Mouse (Mus musculus): ENCODE measurements around the gene Tmem270.

Tmem270 gene

GRCm38 (mm10) chr5:134929988-134930387 lies 23.5 kb upstream of the Tmem270 start:
- DNase-seq (ENCODE audit: low spot score): no peak

- DNase-seq (ENCODE audit: low spot score): no peak
Measured at GRCm38 (mm10) chr5:134926726-134927125, 20.2 kb upstream of the Tmem270 start.

GRCm38 (mm10) chr5:134923141-134923540 lies 16.6 kb upstream of the Tmem270 start:
- DNase-seq (ENCODE audit: low spot score): no peak

- DNase-seq (ENCODE audit: low spot score): peak; percentile 66
Measured at GRCm38 (mm10) chr5:134921106-134921505, 14.6 kb upstream of the Tmem270 start.

- DNase-seq (ENCODE audit: low spot score): peak; percentile 60
Measured at GRCm38 (mm10) chr5:134920106-134920687, 13.7 kb upstream of the Tmem270 start.

GRCm38 (mm10) chr5:134919097-134919496 lies 12.6 kb upstream of the Tmem270 start:
- DNase-seq (ENCODE audit: low spot score): peak; percentile 72

GRCm38 (mm10) chr5:134918071-134918832 lies 11.7 kb upstream of the Tmem270 start:
- DNase-seq (ENCODE audit: low spot score): peak; percentile 78

- peak; percentile 74 for DNase-seq (ENCODE audit: low spot score)
Measured at GRCm38 (mm10) chr5:134915311-134915710, 8.8 kb upstream of the Tmem270 start, which contains the start of gene Cldn13. Gene Cldn13 (minus strand): TSS chr5:134915526.

GRCm38 (mm10) chr5:134914510-134914909 lies 8.0 kb upstream of the Tmem270 start:
- DNase-seq (ENCODE audit: low spot score): peak; percentile 46

- peak; percentile 67 for DNase-seq (ENCODE audit: low spot score)
Measured at GRCm38 (mm10) chr5:134913753-134914152, 7.2 kb upstream of the Tmem270 start.

GRCm38 (mm10) chr5:134913352-134913751 lies 6.8 kb upstream of the Tmem270 start:
- DNase-seq (ENCODE audit: low spot score): no peak

- DNase-seq (ENCODE audit: low spot score): no peak
Measured at GRCm38 (mm10) chr5:134911901-134912300, 5.4 kb upstream of the Tmem270 start.

- peak; percentile 89 for DNase-seq (ENCODE audit: low spot score)
Measured at GRCm38 (mm10) chr5:134907135-134907534, 602 bp upstream of the Tmem270 start.

- DNase-seq (ENCODE audit: low spot score): no peak
Measured at GRCm38 (mm10) chr5:134901644-134902027, 4.9 kb downstream of the Tmem270 start.

GRCm38 (mm10) chr5:134901012-134901643 lies 5.4 kb downstream of the Tmem270 start:
- no peak for DNase-seq (ENCODE audit: low spot score)

- no peak for DNase-seq (ENCODE audit: low spot score)
Measured at GRCm38 (mm10) chr5:134897596-134897995, 8.9 kb downstream of the Tmem270 start.

- DNase-seq (ENCODE audit: low spot score): no peak
Measured at GRCm38 (mm10) chr5:134896965-134897364, 9.6 kb downstream of the Tmem270 start.

GRCm38 (mm10) chr5:134895291-134895690 lies 11.2 kb downstream of the Tmem270 start:
- DNase-seq (ENCODE audit: low spot score): no peak

GRCm38 (mm10) chr5:134892717-134893116 lies 13.8 kb downstream of the Tmem270 start:
- no peak for DNase-seq (ENCODE audit: low spot score)

- no peak for DNase-seq (ENCODE audit: low spot score)
Measured at GRCm38 (mm10) chr5:134891552-134891951, 15.0 kb downstream of the Tmem270 start.

- no peak for DNase-seq (ENCODE audit: low spot score)
Measured at GRCm38 (mm10) chr5:134890601-134891054, 15.9 kb downstream of the Tmem270 start.

GRCm38 (mm10) chr5:134888505-134888904 lies 18.0 kb downstream of the Tmem270 start:
- no peak for DNase-seq (ENCODE audit: low spot score)
